Mouse (Mus musculus) E14TG2a.4 (cell line): Measurements from ENCODE around the gene Acp2.

ENCODE experiments used
- CTCF ChIP-seq: conservative IDR thresholded peaks from 2 replicates; pipeline ENCODE4 v1.5.1; 2014; ENCODE audit warnings: low read length
- NANOG ChIP-seq: IDR thresholded peaks from 2 replicates; pipeline ENCODE4 v1.6.1; 2014; ENCODE audit warnings: borderline replicate concordance, low read length, mixed read lengths

GRCm38 (mm10) chr2:91255661-91256150 is 53.0 kb downstream of the Acp2 start, which contains the start of gene Pacsin3:
- TF ChIP-seq CTCF (no peak), NANOG (no peak)
